Mouse (Mus musculus): ENCODE measurements around the gene Cntrob. TPM values are rescaled to one million over a fixed set of nuclear protein-coding genes. Genes with fewer than 3 reads are reported as not detected.

Gene Cntrob
- polyA plus RNA-seq, 1 experiment from 2014 or later = 5.6 TPM

DNA sequence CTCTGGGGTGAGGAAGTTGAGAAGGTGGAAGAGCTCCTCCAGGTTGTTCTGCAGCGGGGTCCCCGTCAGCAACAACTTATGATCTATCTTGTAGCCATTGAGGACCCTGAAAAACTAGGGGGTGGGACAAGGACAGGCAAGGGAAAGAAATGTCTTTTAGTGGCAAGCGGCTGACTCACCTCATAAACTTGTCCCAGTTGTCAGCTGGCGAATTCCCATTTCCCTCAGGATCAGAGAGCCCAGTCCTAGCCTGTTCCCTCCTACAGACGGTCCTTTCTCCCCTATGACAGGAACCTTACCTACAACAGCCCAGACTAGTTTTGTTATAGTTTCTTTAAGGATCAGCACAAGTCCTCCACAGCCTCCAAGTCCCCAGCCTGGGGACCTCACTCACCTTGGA, 33.0 kb upstream of the Cntrob start:
- H3K36me3 ChIP-seq (replicated peaks; ENCODE audit: insufficient read depth, low read length) = peaks cover 49% of the 10 kb centered on the region
- no peak for ATAC-seq
- H3K27me3 ChIP-seq (ENCODE audit: insufficient read depth, low read length) = no peaks in the 10 kb centered on the region
- H3K9me3 ChIP-seq (ENCODE audit: low read length) = no peaks in the 10 kb centered on the region
- no peak for DNase-seq
- 88% methylated on average over 5 of the region's 5 CpGs for WGBS (ENCODE audit: insufficient replicate concordance)
- no peaks in the 10 kb centered on the region for H3K4me1 ChIP-seq (ENCODE audit: insufficient read depth)
- no peak overlapping the region for H3K27ac ChIP-seq (ENCODE audit: low read depth)
- H3K9ac ChIP-seq (replicated peaks) = no peak overlapping the region
- H3K4me3 ChIP-seq (ENCODE audit: low read depth, low read length) = no peak overlapping the region
- H3K4me2 ChIP-seq (ENCODE audit: low read depth, low read length) = no peak overlapping the region
- no peak for TF ChIP-seq EP300 (IDR thresholded peaks at IDR 0.05; ENCODE audit: low read depth)
- no peak for TF ChIP-seq CTCF (IDR thresholded peaks at IDR 0.05; ENCODE audit: low read depth)

DNA sequence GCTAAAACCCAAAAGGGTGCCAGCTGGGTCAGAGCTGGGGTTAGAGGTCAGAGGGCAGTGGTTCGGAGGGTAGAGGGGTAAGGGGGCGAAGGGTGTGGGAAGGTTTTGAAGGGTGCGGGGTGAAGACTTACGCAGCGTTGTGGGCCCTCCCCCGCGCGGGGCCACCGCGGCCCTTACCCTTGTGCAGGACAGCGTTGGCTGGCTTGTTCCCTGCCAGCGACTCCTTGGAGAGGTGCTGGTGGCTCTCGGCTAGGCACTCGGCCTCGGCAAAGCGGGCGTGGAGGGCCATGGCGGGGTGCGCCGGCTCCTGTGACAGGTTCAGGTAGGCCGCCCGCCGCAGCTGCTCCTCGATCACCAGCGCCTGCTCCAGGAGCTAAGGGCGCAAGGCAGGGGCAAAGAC, 22.9 kb upstream of the Cntrob start:
- Histone ChIP-seq H3K4me2 (ENCODE audit: low read depth, low read length) (no peak overlapping the region), H3K36me3 (replicated peaks; ENCODE audit: insufficient read depth, low read length) (peaks cover 36% of the 10 kb centered on the region), H3K4me3 (ENCODE audit: low read depth, low read length) (no peak overlapping the region), H3K9me3 (ENCODE audit: low read length) (no peaks in the 10 kb centered on the region), H3K27ac (ENCODE audit: low read depth) (no peak overlapping the region), H3K9ac (replicated peaks) (no peak overlapping the region), H3K4me1 (ENCODE audit: insufficient read depth) (no peaks in the 10 kb centered on the region), H3K27me3 (ENCODE audit: insufficient read depth, low read length) (no peaks in the 10 kb centered on the region)
- DNase-seq (no peak), ATAC-seq (no peak)
- no peak for TF ChIP-seq CTCF (IDR thresholded peaks at IDR 0.05; ENCODE audit: low read depth)
- TF ChIP-seq EP300 (IDR thresholded peaks at IDR 0.05; ENCODE audit: low read depth) = no peak
- 90% methylated on average over 26 of the region's 26 CpGs for WGBS (ENCODE audit: insufficient replicate concordance)

DNA sequence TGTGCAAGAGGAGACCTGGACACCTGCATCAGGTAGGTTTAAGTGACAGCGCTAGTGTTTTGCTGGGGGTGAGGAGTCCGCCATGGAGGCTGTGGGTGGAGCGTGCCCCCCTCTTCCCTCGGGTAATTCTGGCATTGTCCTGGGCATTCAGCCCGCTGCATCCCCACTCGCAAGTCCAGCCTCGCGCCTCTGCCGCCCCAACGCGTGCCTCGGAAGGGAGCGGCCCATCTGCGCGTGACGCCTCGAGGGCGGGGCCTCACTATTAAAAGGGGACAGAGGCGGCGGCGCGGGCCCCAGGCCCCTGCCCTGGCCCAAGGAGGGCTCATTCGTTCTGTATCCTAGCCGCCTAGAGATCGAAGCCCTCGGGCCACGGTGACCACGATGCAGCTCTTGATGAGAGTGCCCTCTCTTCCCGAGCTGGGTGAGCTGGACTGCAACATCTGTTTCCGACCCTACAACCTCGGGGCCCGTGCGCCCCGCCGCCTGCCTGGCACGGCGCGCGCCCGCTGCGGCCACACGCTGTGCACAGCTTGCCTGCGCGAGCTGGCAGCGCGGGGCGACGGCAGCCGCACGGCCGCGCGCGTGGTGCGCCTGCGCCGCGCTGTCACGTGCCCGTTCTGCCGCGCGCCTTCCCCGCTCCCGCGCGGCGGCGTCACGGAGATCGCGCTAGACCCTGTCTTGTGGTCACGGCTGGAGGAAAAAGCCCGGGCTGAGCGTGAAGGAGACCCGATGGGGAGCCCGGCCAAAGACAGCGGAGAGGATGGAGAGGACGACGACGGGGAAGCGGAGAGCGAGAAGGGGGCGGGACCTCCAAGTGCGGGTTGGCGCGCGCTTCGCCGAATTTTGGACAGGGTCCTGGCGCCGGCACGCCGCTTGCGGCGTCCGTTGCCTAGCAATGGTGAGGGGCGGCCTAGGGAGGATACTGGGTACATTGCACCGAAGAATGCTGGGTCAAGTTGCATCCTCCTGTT, 16.9 kb upstream of the Cntrob start, which contains the start of gene Rnf227:
Rnf227 (plus strand) TSS at position 301 of the 971 bp plus-strand sequence.
- Histone ChIP-seq H3K4me1 (ENCODE audit: insufficient read depth) (peaks cover 16% of the 10 kb centered on the region), H3K4me3 (ENCODE audit: low read depth, low read length) (peak within 1 kb of the TSS; percentile 51), H3K36me3 (replicated peaks; ENCODE audit: insufficient read depth, low read length) (0 out of 2 replicates have a peak, but pooled peaks cover 8% of the 10 kb centered on the region), H3K27me3 (ENCODE audit: insufficient read depth, low read length) (peaks cover 18% of the 10 kb centered on the region), H3K9me3 (ENCODE audit: low read length) (no peaks in the 10 kb centered on the region), H3K9ac (replicated peaks) (peak within 1 kb of the TSS; percentile 26; the same call in 1 of the 2 replicates), H3K27ac (ENCODE audit: low read depth) (no peak within 1 kb of the TSS), H3K4me2 (ENCODE audit: low read depth, low read length) (peak within 1 kb of the TSS; percentile 82)
- TF ChIP-seq CTCF (IDR thresholded peaks at IDR 0.05; ENCODE audit: low read depth) = no peak
- TF ChIP-seq EP300 (IDR thresholded peaks at IDR 0.05; ENCODE audit: low read depth) = no peak
- peak; percentile 73 for ATAC-seq
- peak; percentile 42 for DNase-seq
- WGBS (ENCODE audit: insufficient replicate concordance) = 3% methylated on average over 97 of the region's 99 CpGs

DNA sequence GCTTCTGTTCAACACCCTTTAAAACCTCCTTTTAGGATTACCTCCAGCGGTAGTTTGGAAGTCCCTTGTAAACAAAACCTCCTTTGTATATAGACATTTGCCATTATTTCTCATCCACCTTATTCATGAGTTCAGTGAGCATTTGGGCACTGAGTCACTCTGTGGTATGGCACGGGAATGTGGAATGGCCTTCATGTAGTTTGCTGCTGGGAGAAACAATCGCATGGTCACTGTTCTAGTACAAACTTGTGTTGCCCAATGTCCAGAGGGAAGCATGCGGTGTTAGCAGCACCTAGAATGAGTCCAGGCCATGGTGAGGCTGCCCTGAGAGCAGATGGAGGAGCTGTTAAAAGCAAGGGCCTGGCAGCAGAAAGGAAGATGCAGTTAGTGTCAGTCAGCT, 11.2 kb upstream of the Cntrob start:
- DNase-seq (no peak), ATAC-seq (no peak)
- H3K4me3 ChIP-seq (ENCODE audit: low read depth, low read length) = no peak overlapping the region
- no peak overlapping the region for H3K4me2 ChIP-seq (ENCODE audit: low read depth, low read length)
- peaks cover 12% of the 10 kb centered on the region for H3K4me1 ChIP-seq (ENCODE audit: insufficient read depth)
- H3K27ac ChIP-seq (ENCODE audit: low read depth) = no peak overlapping the region
- no peaks in the 10 kb centered on the region for H3K9me3 ChIP-seq (ENCODE audit: low read length)
- no peaks in the 10 kb centered on the region for H3K36me3 ChIP-seq (replicated peaks; ENCODE audit: insufficient read depth, low read length)
- 66% methylated on average over 4 of the region's 4 CpGs for WGBS (ENCODE audit: insufficient replicate concordance)
- peaks cover 16% of the 10 kb centered on the region; the same call in 1 of the 2 replicates for H3K27me3 ChIP-seq (ENCODE audit: insufficient read depth, low read length)
- no peak for TF ChIP-seq EP300 (IDR thresholded peaks at IDR 0.05; ENCODE audit: low read depth)
- no peak for TF ChIP-seq CTCF (IDR thresholded peaks at IDR 0.05; ENCODE audit: low read depth)
- H3K9ac ChIP-seq (replicated peaks) = no peak overlapping the region

DNA sequence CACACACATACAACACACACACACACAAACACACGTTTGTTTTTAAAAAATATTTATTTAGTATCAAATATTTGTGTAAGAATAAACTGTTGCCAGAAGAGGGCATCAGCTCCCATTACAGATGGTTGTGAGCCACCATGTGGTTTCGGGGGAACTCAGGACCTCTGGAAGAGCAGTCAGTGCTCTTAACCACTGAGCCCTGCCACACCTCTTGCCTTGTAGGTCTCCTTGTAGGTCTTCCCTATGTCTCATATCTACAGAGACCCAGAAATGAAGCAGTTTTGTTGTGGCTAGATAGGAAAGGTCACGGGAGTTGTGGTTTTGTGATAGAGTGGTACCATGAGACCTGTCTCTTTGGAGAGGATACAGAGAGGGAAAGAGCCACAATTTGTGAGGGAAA, 10.3 kb upstream of the Cntrob start:
- WGBS (ENCODE audit: insufficient replicate concordance) = 31% methylated on average over 3 of the region's 3 CpGs
- TF ChIP-seq EP300 (IDR thresholded peaks at IDR 0.05; ENCODE audit: low read depth) (peak; percentile 60; the same call in 1 of the 2 replicates), CTCF (IDR thresholded peaks at IDR 0.05; ENCODE audit: low read depth) (peak; percentile 41; the same call in 1 of the 2 replicates)
- Histone ChIP-seq H3K27me3 (ENCODE audit: insufficient read depth, low read length) (peaks cover 20% of the 10 kb centered on the region; the same call in 1 of the 2 replicates), H3K4me3 (ENCODE audit: low read depth, low read length) (no peak overlapping the region), H3K4me2 (ENCODE audit: low read depth, low read length) (no peak overlapping the region), H3K9ac (replicated peaks) (no peak overlapping the region), H3K4me1 (ENCODE audit: insufficient read depth) (peaks cover 11% of the 10 kb centered on the region), H3K27ac (ENCODE audit: low read depth) (no peak overlapping the region), H3K36me3 (replicated peaks; ENCODE audit: insufficient read depth, low read length) (no peaks in the 10 kb centered on the region), H3K9me3 (ENCODE audit: low read length) (no peaks in the 10 kb centered on the region)
- DNase-seq (no peak), ATAC-seq (peak; percentile 49)

DNA sequence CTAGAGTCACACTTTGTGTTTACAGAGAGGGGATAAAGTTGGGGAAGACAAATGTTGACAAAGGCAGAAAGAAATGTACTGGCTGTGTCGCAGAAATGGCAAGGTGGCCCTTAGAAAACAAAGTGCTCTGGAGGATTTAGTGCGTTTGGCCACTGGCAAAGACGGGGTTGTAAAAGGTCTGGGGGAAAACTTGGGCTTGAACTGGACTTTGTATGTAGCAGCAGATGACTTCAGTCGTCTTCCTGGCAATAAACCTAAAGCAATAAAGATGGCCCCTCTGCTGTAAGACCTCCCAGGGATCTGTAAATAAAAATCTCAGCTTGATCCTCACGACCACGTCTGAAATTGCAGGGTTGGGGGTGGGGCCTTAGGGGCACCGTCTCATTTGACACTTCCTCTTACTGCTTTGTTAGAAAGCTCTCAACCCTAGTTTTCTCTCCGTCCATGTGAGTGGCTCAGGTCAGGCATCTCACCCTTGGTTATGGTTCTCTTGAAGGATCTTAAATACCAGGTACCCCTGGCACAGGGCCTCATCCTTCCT, 9.2 kb upstream of the Cntrob start:
- Histone ChIP-seq H3K4me1 (ENCODE audit: insufficient read depth) (peaks cover 11% of the 10 kb centered on the region), H3K4me3 (ENCODE audit: low read depth, low read length) (no peak overlapping the region), H3K27ac (ENCODE audit: low read depth) (no peak overlapping the region), H3K36me3 (replicated peaks; ENCODE audit: insufficient read depth, low read length) (no peaks in the 10 kb centered on the region), H3K27me3 (ENCODE audit: insufficient read depth, low read length) (peaks cover 28% of the 10 kb centered on the region), H3K9me3 (ENCODE audit: low read length) (no peaks in the 10 kb centered on the region), H3K4me2 (ENCODE audit: low read depth, low read length) (peak overlapping the region; percentile 75; the same call in 1 of the 2 replicates), H3K9ac (replicated peaks) (peak overlapping the region; percentile 59; the same call in 1 of the 2 replicates)
- WGBS (ENCODE audit: insufficient replicate concordance) = 33% methylated on average over 8 of the region's 8 CpGs
- DNase-seq = no peak
- TF ChIP-seq EP300 (IDR thresholded peaks at IDR 0.05; ENCODE audit: low read depth) = no peak
- no peak for TF ChIP-seq CTCF (IDR thresholded peaks at IDR 0.05; ENCODE audit: low read depth)
- no peak for ATAC-seq

Measured in liver, postnatal 0 days (tissue).